Mouse (Mus musculus) liver, embryonic 14.5 days (tissue): ENCODE data around the gene Slc12a1. TPM values are rescaled to one million over a fixed set of nuclear protein-coding genes. Genes with fewer than 3 reads are reported as not detected.

ENCODE experiments used
- ATAC-seq: fragments of 200-750 bp; cut with Nextera tagmentation; 2 replicates; pipeline ENCODE4 v1.8.0; 2017; ENCODE audit warnings: moderate number of reproducible peaks, mild to moderate bottlenecking, moderate library complexity; ENCODE audit not compliant: insufficient read depth
- DNase-seq, 3 experiments: peaks; one replicate each; pipeline ENCODE4 v3.0.0-alpha.2; 2012 to 2013; ENCODE audit warnings: low read depth in 3 of 3, low spot score in 3 of 3
- H3K27ac ChIP-seq: fragments of 300-500 bp; sonication (generic); 2 replicates; pipeline ENCODE4 v1.5.1; 2014; ENCODE audit warnings: moderate library complexity, mild to moderate bottlenecking, control low read depth, inconsistent platforms
- H3K27me3 ChIP-seq: fragments of 300-500 bp; sonication (generic); 2 replicates; pipeline ENCODE4 v1.6.1; 2014; ENCODE audit warnings: mild to moderate bottlenecking, low read length, moderate library complexity; ENCODE audit not compliant: control insufficient read depth, insufficient read depth
- H3K36me3 ChIP-seq: fragments of 300-500 bp; sonication (generic); replicated peaks from 2 replicates; pipeline ENCODE4 v1.6.1; 2014; ENCODE audit warnings: low read depth; ENCODE audit not compliant: control insufficient read depth, insufficient read depth
- H3K4me1 ChIP-seq, 2 experiments: fragments of 200-500 bp in 1 of 2; fragments of 300-500 bp in 1 of 2; sonication (generic) in 1 of 2; replicated peaks; 2 replicates each; pipeline ENCODE4 v1.6.1; 2012 to 2014; ENCODE audit warnings: antibody characterized with exemption in 1 of 2, inconsistent platforms in 1 of 2, low read length in 1 of 2; ENCODE audit not compliant: control insufficient read depth in 2 of 2, insufficient read depth in 2 of 2
- H3K4me2 ChIP-seq: fragments of 300-500 bp; sonication (generic); 2 replicates; pipeline ENCODE4 v1.6.1; 2014; ENCODE audit warnings: low read depth, mild to moderate bottlenecking, control low read depth, moderate library complexity
- H3K4me3 ChIP-seq, 2 experiments: fragments of 200-500 bp in 1 of 2; fragments of 300-500 bp in 1 of 2; sonication (generic) in 1 of 2; 2 replicates each; pipeline ENCODE4 v1.5.1; 2012 to 2014; ENCODE audit warnings: low read depth in 2 of 2, low read length in 2 of 2, mild to moderate bottlenecking in 2 of 2, control low read depth in 1 of 2, inconsistent platforms in 1 of 2, moderate library complexity in 1 of 2; ENCODE audit not compliant: insufficient read depth in 1 of 2
- H3K9ac ChIP-seq: fragments of 300-500 bp; sonication (generic); replicated peaks from 2 replicates; pipeline ENCODE4 v1.6.1; 2014; ENCODE audit warnings: mild to moderate bottlenecking, control low read depth, moderate library complexity
- H3K9me3 ChIP-seq: fragments of 300-500 bp; sonication (generic); 2 replicates; pipeline ENCODE4 v1.6.1; 2016; ENCODE audit warnings: low read length, mixed read lengths; ENCODE audit not compliant: control insufficient read depth
- CTCF ChIP-seq: IDR thresholded peaks from 2 replicates; pipeline ENCODE4 v1.5.1; 2016; ENCODE audit warnings: antibody characterized with exemption, low read depth, control low read depth
- EP300 ChIP-seq: IDR thresholded peaks from 2 replicates; pipeline ENCODE4 v1.6.1; 2016; ENCODE audit warnings: antibody characterized with exemption, low read depth
- WGBS: fragments of 180-500 bp; shearing (Covaris S2); extraction: QIAGEN DNeasy Blood & Tissue Kit; methylation state at CpG from one replicate; pipeline ENCODE4 v1.1.7; 2014; ENCODE audit not compliant: insufficient replicate concordance; 5-methylcytosine and 5-hydroxymethylcytosine counted together
- polyA plus RNA-seq, 2 experiments: library from polyadenylated mRNA; depleted of rRNA in 1 of 2; stranded (reverse) in 1 of 2; unstranded in 1 of 2; fragments of >200 nt; fragmentation: Nextera tagmentation in 1 of 2; extraction: Ambion mirVana in 1 of 2; gene quantifications; 2 replicates each; pipeline versions ENCODE4 v1.2.1 to v1.2.3; 2012 to 2014

Gene Slc12a1
- polyA plus RNA-seq, 2 experiments = not detected

DNA sequence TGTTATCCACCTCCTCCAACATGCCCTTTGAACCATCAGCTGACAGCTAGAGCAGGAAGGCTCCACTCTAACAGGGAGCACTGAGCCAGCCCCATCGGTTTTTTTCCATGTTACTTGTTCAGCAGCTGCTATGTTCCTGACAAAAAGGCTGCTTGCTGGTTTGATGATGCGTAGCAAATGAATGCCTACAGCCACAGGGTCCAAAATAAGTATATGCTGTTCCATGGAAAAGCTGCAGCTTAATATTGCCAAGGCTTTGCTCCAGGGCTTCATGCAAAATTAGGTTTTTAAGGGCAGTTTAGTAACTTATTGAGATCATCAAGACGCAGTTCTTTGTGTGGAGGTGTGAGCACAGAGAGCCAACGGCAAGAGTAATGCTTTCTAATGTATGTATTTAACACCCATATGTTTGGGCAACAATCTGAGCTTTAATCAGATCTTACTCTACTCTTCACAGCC lies 9.7 kb downstream of the Slc12a1 start:
- TF ChIP-seq EP300 = no peak
- no peak for TF ChIP-seq CTCF
- WGBS = 57% methylated on average over 4 of the region's 4 CpGs
- Histone ChIP-seq H3K4me1 (no peaks in the 10 kb centered on the region), H3K4me2 (no peak overlapping the region), H3K36me3 (no peaks in the 10 kb centered on the region), H3K27ac (no peak overlapping the region), H3K4me3 (no peak overlapping the region), H3K27me3 (no peaks in the 10 kb centered on the region), H3K9me3 (no peaks in the 10 kb centered on the region), H3K9ac (no peak overlapping the region)
- no peak for DNase-seq
- no peak for ATAC-seq

DNA sequence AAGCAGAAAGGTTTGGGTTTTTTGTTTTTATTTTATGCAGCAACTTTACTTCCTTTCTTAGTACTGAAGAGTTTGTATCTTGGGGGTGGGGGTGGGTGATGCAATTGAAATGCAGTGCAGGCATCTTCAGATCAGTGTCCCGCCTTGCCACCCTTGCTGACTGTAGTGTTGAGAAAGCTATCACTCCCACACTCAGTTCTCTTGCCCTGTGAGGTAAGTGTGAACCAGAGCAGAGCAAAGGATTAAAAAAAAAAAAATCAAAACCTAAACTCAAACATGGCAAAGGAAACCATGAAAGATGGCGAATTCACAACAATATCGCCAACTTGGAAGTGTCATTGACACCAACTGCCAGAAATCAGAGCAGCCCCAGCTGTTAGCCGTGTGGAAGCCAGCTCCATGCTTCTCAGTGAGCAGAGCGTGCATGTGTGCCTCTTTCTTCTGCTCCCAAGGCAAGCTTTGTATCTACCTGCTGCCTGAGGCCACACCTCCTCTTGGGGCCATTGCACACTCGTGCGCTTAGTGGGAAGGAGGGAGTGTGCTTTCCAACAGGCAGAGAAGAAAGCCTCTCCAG lies 26.0 kb downstream of the Slc12a1 start:
- no peak overlapping the region for H3K9ac ChIP-seq
- no peak overlapping the region for H3K4me3 ChIP-seq
- no peaks in the 10 kb centered on the region for H3K27me3 ChIP-seq
- no peaks in the 10 kb centered on the region for H3K36me3 ChIP-seq
- 61% methylated on average over 7 of the region's 7 CpGs for WGBS
- H3K4me1 ChIP-seq = no peaks in the 10 kb centered on the region
- DNase-seq (no peak), ATAC-seq (no peak)
- no peak for TF ChIP-seq EP300
- TF ChIP-seq CTCF = no peak
- no peaks in the 10 kb centered on the region for H3K9me3 ChIP-seq
- H3K27ac ChIP-seq = no peak overlapping the region
- no peak overlapping the region for H3K4me2 ChIP-seq

DNA sequence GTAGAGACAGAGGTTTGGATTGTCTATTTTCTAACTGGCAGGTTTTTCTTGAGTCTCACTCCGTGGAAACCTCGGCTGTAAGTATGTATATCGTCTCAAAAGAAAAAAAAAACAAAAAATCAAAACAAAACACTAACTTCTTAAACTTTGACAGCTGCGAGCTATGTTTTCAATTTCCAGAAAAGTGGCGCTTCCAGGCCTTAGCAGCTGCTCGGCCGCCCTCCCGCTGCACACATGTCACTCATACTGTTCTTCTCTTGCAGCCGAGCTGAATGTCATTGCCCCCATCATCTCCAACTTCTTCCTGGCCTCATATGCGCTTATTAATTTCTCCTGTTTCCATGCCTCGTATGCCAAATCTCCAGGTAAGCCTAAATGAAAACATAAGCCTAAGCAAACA lies 35.6 kb downstream of the Slc12a1 start:
- Histone ChIP-seq H3K9ac (no peak overlapping the region), H3K4me1 (no peaks in the 10 kb centered on the region), H3K36me3 (no peaks in the 10 kb centered on the region), H3K4me3 (no peak overlapping the region), H3K4me2 (no peak overlapping the region), H3K9me3 (no peaks in the 10 kb centered on the region), H3K27me3 (no peaks in the 10 kb centered on the region), H3K27ac (no peak overlapping the region)
- WGBS = 75% methylated on average over 11 of the region's 11 CpGs
- no peak for TF ChIP-seq EP300
- no peak for TF ChIP-seq CTCF
- DNase-seq = no peak
- ATAC-seq = no peak

DNA sequence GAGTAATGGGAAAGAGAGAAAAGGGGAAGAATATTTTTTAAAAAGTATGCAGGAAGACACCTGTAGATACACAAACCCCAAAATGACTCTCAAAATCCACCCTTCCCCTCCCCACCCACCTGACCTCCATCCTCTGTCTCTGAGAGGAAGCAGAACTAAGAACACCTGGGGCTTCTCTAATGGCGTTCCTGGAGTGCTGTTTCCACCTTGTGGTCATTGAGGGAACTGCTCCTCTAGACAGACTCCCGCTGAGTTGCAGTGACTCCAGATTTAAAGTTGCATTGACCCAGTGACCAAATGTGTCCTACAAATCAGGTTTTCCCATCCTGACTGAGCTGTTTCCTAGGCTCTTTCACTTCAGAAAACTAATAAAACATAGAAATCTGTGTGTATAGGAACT lies 36.9 kb downstream of the Slc12a1 start:
- no peaks in the 10 kb centered on the region for H3K9me3 ChIP-seq
- no peaks in the 10 kb centered on the region for H3K27me3 ChIP-seq
- H3K4me3 ChIP-seq = no peak overlapping the region
- no peaks in the 10 kb centered on the region for H3K36me3 ChIP-seq
- no peak overlapping the region for H3K27ac ChIP-seq
- DNase-seq = peak; percentile 6 to 16 (median 10)
- ATAC-seq = no peak
- peak; percentile 84 for TF ChIP-seq CTCF
- no peak for TF ChIP-seq EP300
- 3% methylated on average over 2 of the region's 2 CpGs for WGBS
- H3K4me2 ChIP-seq = no peak overlapping the region
- H3K9ac ChIP-seq = no peak overlapping the region
- H3K4me1 ChIP-seq = no peaks in the 10 kb centered on the region

DNA sequence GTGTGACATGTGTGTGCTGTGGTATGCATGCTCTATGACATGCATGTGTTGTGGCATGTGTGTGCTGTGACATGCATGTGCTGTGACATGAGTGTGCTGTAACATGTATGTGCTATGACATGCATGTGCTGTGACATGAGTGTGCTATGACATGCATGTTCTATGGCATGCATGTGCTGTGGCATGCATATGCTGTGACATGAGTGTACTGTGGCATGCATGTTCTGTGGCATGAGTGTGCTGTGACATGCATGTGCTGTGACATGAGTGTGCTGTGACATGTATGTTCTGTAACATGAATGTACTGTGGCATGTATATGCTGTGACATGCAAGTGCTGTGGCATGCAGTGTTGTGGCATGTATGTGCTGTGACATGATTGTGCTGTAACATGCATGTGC lies 40.6 kb downstream of the Slc12a1 start:
- DNase-seq (no peak), ATAC-seq (no peak)
- Histone ChIP-seq H3K36me3 (no peaks in the 10 kb centered on the region), H3K9me3 (no peaks in the 10 kb centered on the region), H3K4me2 (no peak overlapping the region), H3K4me1 (no peaks in the 10 kb centered on the region), H3K4me3 (no peak overlapping the region), H3K27ac (no peak overlapping the region), H3K9ac (no peak overlapping the region), H3K27me3 (no peaks in the 10 kb centered on the region)
- TF ChIP-seq EP300 (no peak), CTCF (no peak)
